Mouse (Mus musculus): ENCODE results near the gene Serpine1.

GRCm38 (mm10) chr5:137091560-137091959 is 19.5 kb upstream of the Serpine1 start:
- TF ChIP-seq CTCF (IDR thresholded peaks at IDR 0.05; ENCODE audit: control insufficient read depth, insufficient read depth, insufficient read length) (no peak), USF1 (IDR thresholded peaks at IDR 0.05; ENCODE audit: low read depth) (no peak)

Data from C2C12 (cell line).